Mouse (Mus musculus): ENCODE data around the gene Kcp. TPM values are rescaled to one million over a fixed set of nuclear protein-coding genes. Genes with fewer than 3 reads are reported as not detected.

Kcp gene
- total RNA-seq, 2 experiments from 2014 or later = 3.5 to 4.6 TPM

DNA sequence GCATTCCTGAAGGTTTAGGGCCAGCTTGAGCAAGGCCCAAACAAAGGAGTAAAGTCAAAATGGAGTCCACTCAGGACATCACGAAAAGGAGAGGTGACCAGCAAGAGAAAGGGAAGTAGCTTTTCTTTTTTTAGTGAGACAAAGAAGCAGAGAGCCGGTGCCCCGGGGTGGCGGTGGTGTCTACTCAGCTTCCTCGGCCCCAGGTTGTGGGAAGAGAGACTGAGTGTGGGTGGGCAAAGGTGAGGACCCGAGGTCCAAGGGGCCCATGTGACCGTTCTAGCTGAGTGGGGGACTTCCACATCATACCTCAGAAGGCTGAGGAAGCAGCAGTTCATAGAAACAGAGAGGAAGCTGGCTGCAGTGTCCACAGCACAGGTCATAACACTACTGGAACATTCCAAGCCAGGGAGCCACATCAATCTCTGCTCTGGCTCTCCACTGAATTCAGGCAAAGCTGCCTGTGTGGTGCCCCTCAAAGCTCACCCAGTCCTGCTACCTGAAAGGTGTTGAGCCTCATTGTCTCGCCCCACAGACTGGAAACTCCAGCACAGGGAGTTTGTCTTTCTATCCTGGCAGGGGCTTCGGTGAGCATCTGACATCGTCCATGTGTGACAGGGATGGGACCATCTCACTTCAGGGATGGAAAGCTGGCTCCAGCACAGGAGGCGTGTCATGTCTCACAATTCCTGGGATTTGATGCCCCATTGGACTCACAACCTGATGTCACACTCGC is 15.7 kb upstream of the Kcp start:
- no peak for DNase-seq

- DNase-seq = no peak
These were observed 15.0 kb upstream of the Kcp start for GRCm38 (mm10) chr6:29522626-29523300.

- peak; percentile 78 to 84 for DNase-seq
These were observed 9.4 kb upstream of the Kcp start for GRCm38 (mm10) chr6:29517139-29517538.

DNA sequence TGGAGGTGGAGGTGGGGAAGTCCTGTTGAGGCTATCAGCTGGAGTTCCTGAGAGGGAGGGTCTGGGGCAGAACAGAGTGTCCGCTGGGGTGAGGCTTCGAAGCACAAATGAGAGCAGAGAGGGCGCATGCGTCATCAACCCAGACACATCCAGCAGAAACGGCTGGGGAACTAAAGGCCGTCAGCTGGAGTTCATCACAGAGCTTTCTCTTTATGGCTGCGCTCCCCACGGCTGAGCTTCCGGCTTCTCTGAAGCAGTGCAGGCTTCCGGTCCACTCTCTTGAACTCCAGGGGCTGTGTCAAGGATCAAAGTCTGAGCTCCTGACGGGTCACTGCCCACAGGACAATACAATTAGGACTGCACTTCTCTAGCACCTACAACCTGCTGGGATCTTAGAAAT is 5.5 kb upstream of the Kcp start:
- peak; percentile 33 to 45 for DNase-seq

DNA sequence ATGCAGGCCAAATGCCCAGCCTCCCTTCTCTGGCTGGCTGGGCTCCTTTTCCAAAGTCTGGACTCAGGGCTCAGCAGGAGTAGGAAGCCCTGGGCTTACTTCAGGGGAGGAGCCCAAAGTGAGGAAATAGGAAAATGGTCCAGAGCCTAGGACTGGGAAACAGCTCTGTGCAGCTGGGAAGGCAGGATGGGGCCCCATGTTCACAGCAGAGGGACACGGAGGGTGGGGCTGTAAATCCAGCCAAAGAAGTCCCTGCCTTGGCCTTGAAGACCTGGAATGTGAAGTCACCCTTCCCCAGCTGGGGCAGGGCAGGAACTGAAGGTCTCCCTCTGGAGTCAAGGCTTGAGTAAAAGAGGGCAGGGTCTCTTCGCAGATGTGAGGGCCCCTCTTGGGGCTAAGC is 1.3 kb upstream of the Kcp start:
- DNase-seq = no peak

DNA sequence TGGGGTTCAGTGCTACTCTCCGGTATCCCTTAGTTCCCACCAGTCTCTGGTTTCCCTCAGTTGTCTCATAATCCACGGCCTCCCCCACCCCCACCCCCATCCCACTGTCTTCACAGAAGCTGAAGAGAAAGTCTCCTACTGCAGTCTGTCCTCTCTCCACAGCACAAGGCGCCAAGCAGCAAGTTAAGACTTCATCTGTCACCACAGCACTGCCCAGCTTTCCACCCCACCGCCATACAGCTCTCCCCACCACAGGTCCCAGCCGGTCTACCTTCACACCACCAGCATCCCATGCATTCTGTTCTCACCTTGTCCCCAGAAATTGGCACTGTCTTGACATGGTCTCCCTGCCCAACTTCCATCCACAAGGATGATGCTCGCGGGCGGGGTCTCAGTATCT is 918 bp downstream of the Kcp start:
- no peak for DNase-seq

GRCm38 (mm10) chr6:29505493-29505892 is 2.3 kb downstream of the Kcp start:
- DNase-seq = no peak

DNA sequence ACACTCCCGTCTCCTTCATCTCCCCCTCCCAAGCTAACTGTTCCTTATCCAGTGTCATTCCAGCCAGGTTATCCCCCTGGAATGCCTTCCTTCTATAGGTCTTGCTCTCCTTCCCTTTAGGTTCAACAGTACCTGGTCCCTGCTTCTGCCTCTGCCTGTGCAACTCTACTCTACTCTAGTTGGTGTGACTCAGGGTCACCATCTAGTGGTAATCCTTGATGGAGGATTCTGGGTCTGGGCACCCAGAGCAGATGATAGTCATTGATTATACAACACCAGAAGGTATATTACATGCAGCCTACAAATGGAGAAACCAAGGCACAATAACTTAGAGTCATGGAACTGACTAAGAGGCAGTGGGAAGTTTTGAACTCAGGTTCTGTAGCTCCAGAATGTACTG is 6.2 kb downstream of the Kcp start:
- no peak for DNase-seq

DNA sequence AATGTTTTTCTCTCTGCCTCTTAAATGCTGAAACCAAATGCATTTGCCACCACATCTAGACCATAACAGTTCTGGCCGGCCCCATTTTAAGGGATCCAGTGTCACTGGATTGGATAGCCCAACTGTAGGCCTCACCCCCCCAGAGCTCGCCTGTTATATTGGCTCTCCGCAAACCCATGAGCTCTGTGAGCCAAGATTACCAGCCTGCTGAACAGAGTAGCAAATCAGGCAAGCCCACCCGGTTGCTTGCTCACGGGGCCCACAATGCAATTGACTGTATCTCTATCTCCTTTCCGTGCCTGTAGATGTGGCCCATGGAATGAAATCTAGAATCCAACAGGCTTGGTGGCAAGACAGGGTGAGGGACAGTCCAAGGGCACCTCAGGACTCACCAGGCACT is 6.9 kb downstream of the Kcp start:
- DNase-seq = no peak

- DNase-seq = no peak
These were observed 7.6 kb downstream of the Kcp start for GRCm38 (mm10) chr6:29500177-29500576.

DNA sequence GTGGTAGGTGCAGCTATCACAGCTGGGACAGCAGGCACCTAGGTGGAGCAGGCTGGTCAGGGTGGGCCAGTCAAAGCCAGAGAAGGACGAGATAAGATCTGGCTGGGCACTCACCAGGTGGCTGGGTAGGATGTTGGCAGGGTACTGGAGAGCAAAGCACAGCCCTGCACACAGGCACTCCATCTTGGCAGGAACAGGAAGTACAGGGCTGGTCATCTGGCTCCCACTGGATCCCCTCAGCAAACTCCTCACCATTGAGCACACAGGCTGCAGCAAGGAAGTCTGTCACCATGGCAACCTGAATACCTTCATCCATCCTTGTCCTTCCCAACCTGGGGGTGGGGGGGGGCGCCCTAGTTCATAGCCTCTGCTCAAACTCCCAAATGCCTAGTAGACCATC is 10.0 kb downstream of the Kcp start:
- no peak for DNase-seq

DNA sequence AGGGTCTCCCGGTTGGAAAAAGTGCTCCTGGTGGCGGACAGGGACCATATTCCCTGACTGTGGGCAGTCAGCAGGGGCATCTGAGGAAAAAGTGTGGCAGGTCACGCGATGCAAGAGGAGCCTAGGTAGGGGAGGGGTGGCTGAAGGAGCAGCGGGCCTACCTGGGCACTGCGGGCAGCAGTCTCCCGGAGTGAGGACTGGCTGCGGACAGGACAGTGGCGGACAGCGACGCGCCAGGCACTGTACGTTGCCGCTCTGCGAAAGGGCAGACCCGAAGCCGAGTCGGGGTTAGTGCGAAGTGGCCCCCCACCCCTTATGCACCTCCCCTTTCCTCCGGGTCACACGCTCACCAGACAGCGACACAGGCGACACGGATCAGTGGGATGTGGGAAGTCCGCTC is 11.5 kb downstream of the Kcp start:
- DNase-seq = no peak

- peak; percentile 60 to 72 for DNase-seq
These were observed 13.7 kb downstream of the Kcp start for GRCm38 (mm10) chr6:29494101-29494500.

- DNase-seq = no peak
These were observed 21.8 kb downstream of the Kcp start for GRCm38 (mm10) chr6:29485951-29486350.

DNA sequence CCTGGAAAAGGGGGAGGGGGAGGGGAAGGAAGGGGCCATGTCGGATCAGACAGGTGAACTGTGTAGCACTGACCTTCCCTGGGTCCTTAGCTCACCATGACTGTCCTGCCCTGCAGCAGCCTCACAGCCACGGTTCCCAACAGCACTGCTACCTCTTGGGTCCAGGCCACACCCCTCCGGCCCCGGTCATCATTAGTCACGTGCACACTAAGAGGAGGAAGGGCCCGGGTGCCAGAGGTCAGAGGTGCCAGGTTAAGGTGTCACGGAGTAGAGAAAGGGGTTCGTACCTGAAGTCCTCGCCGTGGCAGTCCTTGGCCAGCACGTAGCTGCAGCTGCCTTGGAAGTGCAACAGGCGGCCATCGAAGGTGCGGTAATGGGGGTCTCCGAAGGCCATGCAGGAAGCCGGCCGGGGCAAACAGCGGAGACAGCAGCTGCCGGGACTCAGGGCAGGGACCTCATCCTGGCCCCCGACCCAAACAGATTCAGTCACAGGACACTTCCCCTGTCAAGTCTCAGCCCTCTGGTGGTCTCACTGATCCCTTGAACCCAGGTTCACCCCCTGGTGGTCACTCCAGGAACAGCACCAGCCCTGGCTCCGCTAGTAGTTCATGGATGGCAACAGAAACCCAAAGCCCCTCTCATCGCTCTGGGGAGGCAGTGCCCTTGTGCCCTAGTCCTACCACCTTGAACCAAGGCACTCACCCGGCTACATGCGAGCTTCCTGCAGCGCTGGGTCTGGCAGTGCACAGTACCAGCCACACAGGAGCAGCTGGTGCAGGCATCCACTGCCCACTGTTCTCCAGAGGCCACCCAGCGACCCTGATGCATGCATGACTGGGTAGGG is 22.8 kb downstream of the Kcp start:
- peak; percentile 70 to 83 for DNase-seq

DNA sequence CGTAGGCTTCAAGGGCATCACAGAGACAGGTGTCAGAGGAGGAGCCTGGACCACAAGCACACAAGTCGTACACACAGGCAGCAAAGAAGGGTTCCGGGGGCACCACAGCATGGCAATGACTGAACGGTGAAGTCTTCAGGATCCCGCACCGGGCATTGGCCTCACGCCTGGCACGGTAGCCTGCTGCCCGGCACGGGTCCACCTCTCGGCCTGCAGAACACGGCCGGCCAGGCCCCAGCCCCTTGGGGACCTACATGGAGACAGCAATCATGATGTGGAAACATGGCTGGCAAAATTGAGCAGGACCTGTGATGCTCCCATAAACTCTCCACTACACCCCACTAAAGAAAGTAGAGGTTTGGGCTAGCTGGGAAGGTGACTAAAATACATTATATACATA is 25.1 kb downstream of the Kcp start:
- DNase-seq = peak in 1 of 2 experiments; percentile 24

DNA sequence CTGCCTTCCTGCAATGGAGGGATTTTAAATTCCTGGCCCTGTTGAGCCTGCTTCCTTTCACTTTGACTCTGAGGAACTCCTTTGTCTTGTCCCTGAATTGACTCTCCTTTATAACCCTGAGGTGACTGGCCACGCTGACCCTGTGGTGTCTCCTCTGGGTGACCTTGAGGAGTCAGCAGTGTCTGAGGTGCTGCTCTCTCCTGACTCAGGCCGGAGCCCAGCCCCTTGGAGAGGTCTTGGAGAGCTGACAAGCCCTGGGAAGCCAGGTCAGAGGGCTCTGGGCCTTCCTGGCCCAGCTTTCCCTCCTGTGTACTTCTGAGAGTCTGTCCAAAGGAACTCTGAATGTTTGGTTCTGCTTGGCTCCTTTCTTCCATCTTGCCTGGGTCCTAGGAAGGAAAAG is 33.0 kb downstream of the Kcp start:
- DNase-seq = peak; percentile 19 to 54

DNA sequence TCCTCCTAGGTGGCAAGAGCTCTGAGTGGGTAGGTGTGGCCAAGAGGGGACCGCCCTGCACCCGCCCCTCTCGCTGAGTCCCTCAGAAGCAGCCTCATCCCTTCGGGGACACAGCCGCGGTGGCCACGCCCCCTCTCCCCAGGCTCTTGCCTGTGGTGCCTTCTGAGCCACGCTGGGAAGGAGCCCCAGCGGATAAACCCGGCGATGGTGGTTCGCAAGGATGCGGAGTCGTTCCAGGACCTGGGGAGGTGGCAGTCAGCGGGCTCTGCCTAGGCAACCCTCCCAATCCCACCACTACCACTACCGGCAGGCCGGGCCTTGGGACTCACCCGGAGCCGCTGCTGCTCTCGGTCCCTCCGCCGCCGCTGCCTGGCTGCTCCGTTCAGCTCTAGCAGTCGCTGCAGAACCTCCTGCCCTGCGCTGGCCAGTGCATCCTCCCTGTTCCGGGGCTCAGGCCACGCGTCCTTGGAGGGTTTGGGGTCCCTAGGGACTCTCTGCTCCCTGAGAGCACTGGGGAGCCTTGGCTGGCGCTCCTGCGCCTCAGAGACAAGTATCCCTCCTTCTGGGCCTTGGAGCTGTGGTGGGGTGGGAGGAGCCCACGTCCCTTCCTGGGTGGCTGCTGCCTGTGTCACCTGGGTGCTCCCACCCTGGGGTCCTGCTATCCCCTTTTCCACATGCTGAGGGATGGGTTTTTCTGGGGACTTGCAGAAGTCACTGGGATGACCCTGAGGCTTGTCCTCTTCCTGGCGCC is 33.6 kb downstream of the Kcp start:
- peak; percentile 94 to 96 for DNase-seq

DNA sequence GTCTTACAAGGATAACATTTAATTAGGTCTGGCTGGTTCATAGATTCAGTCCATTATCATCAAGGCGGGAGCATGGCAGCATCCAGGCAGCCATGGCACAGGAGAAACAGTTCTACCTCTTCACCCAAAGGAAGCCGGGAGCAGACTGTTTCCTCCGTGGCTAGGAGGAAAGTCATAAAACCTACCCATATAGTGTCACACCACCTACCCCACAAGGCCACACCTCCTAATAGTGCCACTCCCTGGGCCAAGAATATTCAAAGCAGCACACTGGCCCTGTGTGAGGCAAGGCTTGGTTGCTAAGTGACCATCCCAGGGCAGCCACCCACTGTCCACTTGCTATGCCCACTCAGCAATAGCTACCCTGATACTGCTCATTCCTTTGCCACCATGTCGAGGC is 36.6 kb downstream of the Kcp start, which contains the start of gene Atp6v1fnb:
Gene Atp6v1fnb (plus strand): TSS at position 301 of the 400 bp plus-strand sequence.
- no peak for DNase-seq

GRCm38 (mm10) chr6:29468851-29469250 is 38.9 kb downstream of the Kcp start:
- no peak for DNase-seq

DNA sequence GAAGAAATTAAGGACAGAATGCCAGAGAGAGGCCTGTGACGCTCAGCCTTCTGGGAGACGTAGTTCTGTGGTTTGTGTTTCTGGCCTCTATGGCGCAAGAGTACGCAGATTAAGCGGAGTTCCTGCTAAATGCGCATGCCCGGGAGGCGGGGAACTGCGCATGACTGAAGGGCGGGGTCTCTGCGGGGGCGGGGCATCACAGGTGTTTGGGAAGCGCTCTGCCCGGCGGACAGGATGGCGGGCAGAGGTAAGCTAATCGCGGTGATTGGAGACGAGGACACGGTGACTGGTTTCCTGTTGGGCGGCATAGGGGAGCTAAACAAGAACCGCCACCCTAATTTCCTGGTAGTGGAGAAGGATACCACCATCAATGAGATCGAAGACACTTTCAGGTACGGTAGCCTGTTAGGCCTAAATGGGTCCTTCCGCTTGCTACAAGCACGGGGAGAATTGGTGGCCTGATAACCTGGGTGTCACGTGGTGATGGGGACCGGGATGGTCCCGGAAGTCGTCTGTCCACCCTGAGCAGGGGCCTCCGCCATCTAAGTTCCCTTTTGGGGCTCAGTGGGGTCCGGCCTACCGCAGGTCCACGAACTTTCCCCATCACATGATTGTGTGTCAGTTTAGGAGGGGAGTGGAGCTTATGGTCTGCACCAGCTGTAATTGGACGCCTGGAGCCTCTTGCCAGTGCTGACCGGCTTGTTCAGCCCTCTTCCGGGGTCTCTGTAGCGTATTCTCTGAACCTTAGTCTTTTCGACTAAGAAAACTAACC is 40.0 kb downstream of the Kcp start, which contains the start of gene Atp6v1f:
Gene Atp6v1f (plus strand): TSS at position 136 of the 772 bp plus-strand sequence.
- peak; percentile 92 to 94 for DNase-seq

Measured in adrenal gland, postnatal 36 days (tissue).